Mouse (Mus musculus): ENCODE measurements around the gene Nek5.

Gene Nek5

GRCm38 (mm10) chr8:22124220-22125152 is at the start of gene Nek5:
Nek5 (minus strand) TSS chr8:22125053.
- no peak for DNase-seq

GRCm38 (mm10) chr8:22169167-22169566 is 44.3 kb upstream of the Nek5 start:
- DNase-seq: no peak

GRCm38 (mm10) chr8:22166080-22166603 is 41.3 kb upstream of the Nek5 start, which contains the start of gene Nek3:
Nek3 (minus strand) TSS chr8:22166435.
- DNase-seq: peak; percentile 86 to 88

- DNase-seq: no peak
These were observed 40.6 kb upstream of the Nek5 start for GRCm38 (mm10) chr8:22165251-22166079.

- DNase-seq: no peak
These were observed 39.6 kb upstream of the Nek5 start for GRCm38 (mm10) chr8:22164431-22164830.

- no peak for DNase-seq
These were observed 37.4 kb upstream of the Nek5 start for GRCm38 (mm10) chr8:22162206-22162605.

GRCm38 (mm10) chr8:22150345-22150663 is 25.5 kb upstream of the Nek5 start:
- DNase-seq: no peak

GRCm38 (mm10) chr8:22149643-22150344 is 24.9 kb upstream of the Nek5 start:
- DNase-seq: no peak

GRCm38 (mm10) chr8:22148367-22148740 is 23.5 kb upstream of the Nek5 start:
- DNase-seq: no peak

GRCm38 (mm10) chr8:22147706-22148366 is 23.0 kb upstream of the Nek5 start:
- DNase-seq: no peak

- DNase-seq: no peak
These were observed 21.0 kb upstream of the Nek5 start for GRCm38 (mm10) chr8:22145831-22146230.

- no peak for DNase-seq
These were observed 19.1 kb upstream of the Nek5 start for GRCm38 (mm10) chr8:22143764-22144491.

- no peak for DNase-seq
These were observed 17.7 kb upstream of the Nek5 start for GRCm38 (mm10) chr8:22142592-22142991.

- no peak for DNase-seq
These were observed 17.1 kb upstream of the Nek5 start for GRCm38 (mm10) chr8:22141836-22142385.

- peak; percentile 43 to 53 for DNase-seq
These were observed 11.6 kb upstream of the Nek5 start for GRCm38 (mm10) chr8:22136462-22136861.

GRCm38 (mm10) chr8:22134750-22135135 is 9.9 kb upstream of the Nek5 start:
- no peak for DNase-seq

- no peak for DNase-seq
These were observed 9.4 kb upstream of the Nek5 start for GRCm38 (mm10) chr8:22134078-22134749.

GRCm38 (mm10) chr8:22132062-22132461 is 7.2 kb upstream of the Nek5 start:
- DNase-seq: no peak

- no peak for DNase-seq
These were observed 17.8 kb downstream of the Nek5 start for GRCm38 (mm10) chr8:22107020-22107419.

GRCm38 (mm10) chr8:22091568-22091967 is 33.3 kb downstream of the Nek5 start:
- no peak for DNase-seq

GRCm38 (mm10) chr8:22089226-22089625 is 35.6 kb downstream of the Nek5 start:
- DNase-seq: no peak
